13 mouse cellular contexts compared by ENCODE assay signal in genomic region chr8:11308570-11308998, GRCm38 (mm10). TPM values are rescaled to one million over a fixed set of nuclear protein-coding genes. Genes with fewer than 3 reads are reported as not detected.
A peak's percentile ranks its signal among the peaks of the same experiment; 100 is the strongest.
DNase-seq lines count a peak whose midpoint lies in the region; ATAC-seq lines count a peak whose summit lies in the region.
"Had no signal": no experiment of that assay in that cellular context is flagged by ENCODE, and none has a peak within 500 bp of the region (broad histone marks: within the 10 kb centered on the region; RNA-seq: fewer than 3 reads in every experiment).

No protein-coding gene starts in this region.

- ATAC-seq in lung, embryonic 16.5 days (ENCODE audit: low read depth), result no peak
- no peak for ATAC-seq in neural tube, embryonic 15.5 days (ENCODE audit: low FRiP score)

- WGBS in lung, embryonic 16.5 days, result 57% methylated on average over 7 of the region's 7 CpGs
- WGBS in neural tube, embryonic 15.5 days, result 16% methylated on average over 7 of the region's 7 CpGs

- no peak overlapping the region; the same call in 1 of the 2 replicates for H3K9ac ChIP-seq in lung, embryonic 16.5 days (ENCODE audit: low read length)
- H3K9ac ChIP-seq in neural tube, embryonic 15.5 days (replicated peaks), result no peak overlapping the region
- H3K9ac ChIP-seq: limb, embryonic 12.5 days had no signal

- H3K27ac ChIP-seq in lung, embryonic 16.5 days (ENCODE audit: low read length), result peak overlapping the region; percentile 24
- no peak overlapping the region for H3K27ac ChIP-seq in neural tube, embryonic 15.5 days (replicated peaks)
- H3K27ac ChIP-seq: limb, embryonic 12.5 days had no signal

- no peaks in the 10 kb centered on the region for H3K9me3 ChIP-seq in lung, embryonic 16.5 days (ENCODE audit: control insufficient read depth, low read length)
- H3K9me3 ChIP-seq in neural tube, embryonic 15.5 days (replicated peaks), result no peaks in the 10 kb centered on the region
- H3K9me3 ChIP-seq: limb, embryonic 12.5 days had no signal

- no peak overlapping the region for H3K4me3 ChIP-seq in lung, embryonic 16.5 days (ENCODE audit: low read length)
- H3K4me3 ChIP-seq in neural tube, embryonic 15.5 days (replicated peaks), result no peak overlapping the region
- H3K4me3 ChIP-seq: layer of hippocampus, adult 2 months; limb, embryonic 12.5 days had no signal

- peak overlapping the region; percentile 74 for H3K4me2 ChIP-seq in lung, embryonic 16.5 days (ENCODE audit: low read depth, low read length)
- peak overlapping the region; percentile 93; the same call in 1 of the 2 replicates for H3K4me2 ChIP-seq in neural tube, embryonic 15.5 days
- H3K4me2 ChIP-seq: limb, embryonic 12.5 days had no signal

- H3K36me3 ChIP-seq in lung, embryonic 16.5 days (ENCODE audit: control insufficient read depth, insufficient read depth, low read length), result peaks cover 9% of the 10 kb centered on the region; the same call in 1 of the 2 replicates
- H3K36me3 ChIP-seq in neural tube, embryonic 15.5 days, result no peaks in the 10 kb centered on the region

- peak; percentile 68 for DNase-seq in embryo, embryonic 10 days (ENCODE audit: low spot score)
- DNase-seq in embryo, embryonic 11 days, result no peak
- no peak for DNase-seq in lung, postnatal 25 days (ENCODE audit: low spot score)
- peak; percentile 60 for DNase-seq in kidney, adult 18-20 months
- no peak for DNase-seq in urinary bladder, adult 18-20 months (ENCODE audit: low spot score in 2 of 2)
- no peak for DNase-seq in cerebellum, postnatal 4 days (ENCODE audit: low spot score in 2 of 2)
- DNase-seq: adrenal gland, postnatal 25 days; cerebellum, adult 9-10 months; right cerebral cortex, postnatal 4 days had no signal

- peaks cover 29% of the 10 kb centered on the region for H3K4me1 ChIP-seq in lung, embryonic 16.5 days (replicated peaks; ENCODE audit: control insufficient read depth, insufficient read depth, low read length)
- peaks cover 33% of the 10 kb centered on the region for H3K4me1 ChIP-seq in neural tube, embryonic 15.5 days

- no peaks in the 10 kb centered on the region for H3K27me3 ChIP-seq in lung, embryonic 16.5 days (ENCODE audit: control insufficient read depth, insufficient read depth, low read depth, low read length)
- H3K27me3 ChIP-seq in neural tube, embryonic 15.5 days (replicated peaks), result peaks cover 44% of the 10 kb centered on the region

RNA-seq across cellular contexts. Expression of gene Col4a2, which starts 4.0 kb away (rescaled TPM):
- polyA plus RNA-seq in lung, embryonic 16.5 days (2015; fragmentation: Nextera tagmentation; extraction: Ambion mirVana), result 113 and 117 TPM in 2 replicates
- 35.4 and 43.7 TPM in 2 replicates for polyA plus RNA-seq in neural tube, embryonic 15.5 days (2015; fragmentation: Nextera tagmentation; extraction: Ambion mirVana)

RNA-seq across cellular contexts. Expression of gene Col4a1, which starts 4.0 kb away (rescaled TPM):
- polyA plus RNA-seq in lung, embryonic 16.5 days (2015; fragmentation: Nextera tagmentation; extraction: Ambion mirVana), result 368 and 370 TPM in 2 replicates
- 79.3 and 96.2 TPM in 2 replicates for polyA plus RNA-seq in neural tube, embryonic 15.5 days (2015; fragmentation: Nextera tagmentation; extraction: Ambion mirVana)

Comparison
In these comparisons a context has a peak if more than half of its experiments do, and no peak if none do; other contexts are left out.
1. DNase-seq: peak in embryo, embryonic 10 days (single experiment) and kidney, adult 18-20 months (single experiment); none in embryo, embryonic 11 days (single experiment), lung, postnatal 25 days (single experiment), urinary bladder, adult 18-20 months (0 of 2) and cerebellum, postnatal 4 days (0 of 2).